8 mouse cellular contexts compared by ENCODE assay signal in the genomic region with DNA sequence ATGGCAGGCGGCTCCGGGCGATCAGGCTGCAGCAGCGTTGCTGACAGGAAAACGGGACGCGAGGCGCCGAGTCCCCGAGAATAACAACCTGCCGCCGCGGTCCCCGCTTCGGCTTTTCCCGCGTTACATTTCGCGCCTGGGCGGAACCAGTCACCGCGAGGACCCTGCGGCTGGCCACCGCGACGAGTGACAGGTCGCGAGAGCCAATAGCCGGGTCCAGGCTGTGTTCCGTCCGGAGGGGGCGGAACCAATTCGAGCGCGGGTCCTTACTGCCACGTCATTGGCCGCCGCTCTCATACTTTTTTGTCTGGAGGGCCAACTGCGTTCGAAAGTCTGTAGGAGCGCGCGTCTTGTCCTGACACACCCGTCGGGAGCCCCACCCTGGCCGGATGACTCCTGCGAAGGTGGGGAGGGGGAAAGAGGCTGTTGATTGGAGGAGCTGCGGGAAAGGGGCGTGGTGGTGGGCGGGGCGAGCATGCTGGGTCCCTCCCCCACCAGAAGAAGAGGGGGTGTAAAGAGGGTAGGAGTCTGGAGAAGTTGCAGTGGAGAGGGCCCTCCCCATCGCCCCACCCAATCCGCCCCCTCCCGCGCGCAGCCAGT. TPM values are rescaled to one million over a fixed set of nuclear protein-coding genes. Genes with fewer than 3 reads are reported as not detected.
A peak's percentile ranks its signal among the peaks of the same experiment; 100 is the strongest.
DNase-seq lines count a peak whose midpoint lies in the region; ATAC-seq and TF ChIP-seq lines count a peak whose summit lies in the region.

Gene Zfp367 (minus strand): TSS at position 120 of the 600 bp plus-strand sequence.

- H3K9ac ChIP-seq in forebrain, embryonic 12.5 days = peak within 1 kb of the TSS; percentile 86
- peak within 1 kb of the TSS; percentile 74 for H3K9ac ChIP-seq in heart, postnatal 0 days (replicated peaks; ENCODE audit: low read depth, low read length)
- peak within 1 kb of the TSS; percentile 91 for H3K9ac ChIP-seq in liver, embryonic 16.5 days (ENCODE audit: low read depth, low read length)
- H3K9ac ChIP-seq in neural tube, embryonic 13.5 days = peak within 1 kb of the TSS; percentile 79

- no peaks in the 10 kb centered on the region for H3K27me3 ChIP-seq in E14TG2a.4 (ENCODE audit: insufficient read depth, low read length)
- H3K27me3 ChIP-seq in forebrain, embryonic 12.5 days = no peaks in the 10 kb centered on the region
- no peaks in the 10 kb centered on the region for H3K27me3 ChIP-seq in heart, postnatal 0 days (ENCODE audit: control insufficient read depth, insufficient read depth, low read length)
- no peaks in the 10 kb centered on the region for H3K27me3 ChIP-seq in liver, embryonic 16.5 days (ENCODE audit: control insufficient read depth, insufficient read depth, low read depth, low read length)
- no peaks in the 10 kb centered on the region; the same call in 1 of the 2 replicates for H3K27me3 ChIP-seq in neural tube, embryonic 13.5 days
- no peaks in the 10 kb centered on the region for H3K27me3 ChIP-seq in testis, adult 2 months (ENCODE audit: control insufficient read depth, insufficient read depth, low read length)

- H3K4me3 ChIP-seq in E14TG2a.4 (replicated peaks; ENCODE audit: low read length) = peak within 1 kb of the TSS; percentile 99
- H3K4me3 ChIP-seq in forebrain, embryonic 12.5 days (replicated peaks) = peak within 1 kb of the TSS; percentile 95
- H3K4me3 ChIP-seq in heart, postnatal 0 days (ENCODE audit: low read depth, low read length) = peak within 1 kb of the TSS; percentile 92
- H3K4me3 ChIP-seq in liver, embryonic 16.5 days (ENCODE audit: low read depth, low read length) = peak within 1 kb of the TSS; percentile 96
- peak within 1 kb of the TSS; percentile 81 for H3K4me3 ChIP-seq in neural tube, embryonic 13.5 days
- H3K4me3 ChIP-seq in testis, adult 2 months (ENCODE audit: control insufficient read depth, low read depth, low read length) = peak within 1 kb of the TSS; percentile 99

- under 1% methylated on average over 52 of the region's 56 CpGs for WGBS in forebrain, embryonic 12.5 days
- WGBS in heart, postnatal 0 days = 0% methylated on average over 53 of the region's 56 CpGs
- WGBS in liver, embryonic 16.5 days (ENCODE audit: insufficient replicate concordance) = under 1% methylated on average over 56 of the region's 56 CpGs
- under 1% methylated on average over 56 of the region's 56 CpGs for WGBS in neural tube, embryonic 13.5 days

- H3K27ac ChIP-seq in forebrain, embryonic 12.5 days = peak within 1 kb of the TSS; percentile 94
- peak within 1 kb of the TSS; percentile 92 for H3K27ac ChIP-seq in heart, postnatal 0 days (ENCODE audit: low read depth)
- H3K27ac ChIP-seq in liver, embryonic 16.5 days (ENCODE audit: low read length) = peak within 1 kb of the TSS; percentile 97
- H3K27ac ChIP-seq in neural tube, embryonic 13.5 days (replicated peaks) = peak within 1 kb of the TSS; percentile 73
- H3K27ac ChIP-seq in testis, adult 2 months (ENCODE audit: control insufficient read depth, insufficient read depth, low read depth, low read length) = peak within 1 kb of the TSS; percentile 96

- no peak; the same call in 1 of the 2 replicates for TF ChIP-seq EP300 in heart, postnatal 0 days (IDR thresholded peaks at IDR 0.05; ENCODE audit: low read depth)

- no peaks in the 10 kb centered on the region for H3K9me3 ChIP-seq in E14TG2a.4 (ENCODE audit: low read length)
- H3K9me3 ChIP-seq in forebrain, embryonic 12.5 days = no peaks in the 10 kb centered on the region
- H3K9me3 ChIP-seq in heart, postnatal 0 days (replicated peaks; ENCODE audit: control insufficient read depth, low read length) = no peaks in the 10 kb centered on the region
- no peaks in the 10 kb centered on the region for H3K9me3 ChIP-seq in liver, embryonic 16.5 days (replicated peaks; ENCODE audit: control insufficient read depth, low read length)
- no peaks in the 10 kb centered on the region for H3K9me3 ChIP-seq in neural tube, embryonic 13.5 days

- peak within 1 kb of the TSS; percentile 89 for H3K4me2 ChIP-seq in forebrain, embryonic 12.5 days
- peak within 1 kb of the TSS; percentile 95 for H3K4me2 ChIP-seq in heart, postnatal 0 days (ENCODE audit: low read depth, low read length)
- H3K4me2 ChIP-seq in liver, embryonic 16.5 days (ENCODE audit: low read depth, low read length) = peak within 1 kb of the TSS; percentile 96
- H3K4me2 ChIP-seq in neural tube, embryonic 13.5 days = peak within 1 kb of the TSS; percentile 93

- ATAC-seq in forebrain, embryonic 12.5 days (ENCODE audit: low FRiP score) = peak; percentile 97
- peak; percentile 91 for ATAC-seq in heart, postnatal 0 days (ENCODE audit: insufficient read depth, low read depth)
- peak; percentile 91 for ATAC-seq in liver, embryonic 16.5 days (ENCODE audit: low read depth)
- ATAC-seq in neural tube, embryonic 13.5 days (ENCODE audit: low read depth) = peak; percentile 99

- no peak for TF ChIP-seq CTCF in E14TG2a.4 (conservative IDR thresholded peaks at IDR 0.05; ENCODE audit: low read length)
- TF ChIP-seq CTCF in heart, postnatal 0 days (IDR thresholded peaks at IDR 0.05; ENCODE audit: low read depth) = no peak
- no peak for TF ChIP-seq CTCF in testis, adult 2 months (IDR thresholded peaks at IDR 0.05; ENCODE audit: control insufficient read depth, insufficient read depth, insufficient replicate concordance, low read depth, low read length)

- peaks cover 61% of the 10 kb centered on the region for H3K4me1 ChIP-seq in E14TG2a.4 (replicated peaks; ENCODE audit: low read depth, low read length)
- peaks cover 25% of the 10 kb centered on the region for H3K4me1 ChIP-seq in forebrain, embryonic 12.5 days
- H3K4me1 ChIP-seq in heart, postnatal 0 days (ENCODE audit: control insufficient read depth, insufficient read depth) = peaks cover 36% of the 10 kb centered on the region
- peaks cover 26% of the 10 kb centered on the region for H3K4me1 ChIP-seq in liver, embryonic 16.5 days (ENCODE audit: control insufficient read depth, low read depth, low read length)
- H3K4me1 ChIP-seq in neural tube, embryonic 13.5 days (replicated peaks) = peaks cover 13% of the 10 kb centered on the region
- peaks cover 4% of the 10 kb centered on the region for H3K4me1 ChIP-seq in testis, adult 2 months (ENCODE audit: control insufficient read depth, insufficient read depth, low read length)

- TF ChIP-seq POLR2A in testis, adult 2 months (IDR thresholded peaks at IDR 0.05; ENCODE audit: control insufficient read depth, low read depth, low read length) = no peak

- peaks cover 14% of the 10 kb centered on the region for H3K36me3 ChIP-seq in E14TG2a.4 (ENCODE audit: insufficient read depth, low read length)
- H3K36me3 ChIP-seq in forebrain, embryonic 12.5 days (replicated peaks) = no peaks in the 10 kb centered on the region
- no peaks in the 10 kb centered on the region for H3K36me3 ChIP-seq in heart, postnatal 0 days (replicated peaks; ENCODE audit: control insufficient read depth, insufficient read depth, low read length)
- H3K36me3 ChIP-seq in liver, embryonic 16.5 days (ENCODE audit: control insufficient read depth, insufficient read depth) = no peaks in the 10 kb centered on the region
- no peaks in the 10 kb centered on the region for H3K36me3 ChIP-seq in neural tube, embryonic 13.5 days
- H3K36me3 ChIP-seq in testis, adult 2 months (ENCODE audit: control insufficient read depth, insufficient read depth, low read length) = no peaks in the 10 kb centered on the region

- peak; percentile 97 for DNase-seq in c-Kit-positive CD71-positive TER-119-positive erythroid progenitor cells, embryonic 14.5 days (ENCODE audit: low spot score)
- DNase-seq in heart, postnatal 0 days (ENCODE audit: low spot score) = peak; percentile 99
- peak; percentile 98 to 99 for DNase-seq in kidney, postnatal 4 days

RNA-seq across cellular contexts. Expression of gene Zfp367, which starts in this region (rescaled TPM):
- 27.9 and 29.3 TPM in 2 replicates for polyA plus RNA-seq in forebrain, embryonic 12.5 days (2016; fragmentation: Nextera tagmentation; extraction: Ambion mirVana)
- 35.0 and 35.6 TPM in 2 replicates for total RNA-seq in heart, postnatal 0 days (2014; rRNA removed; ENCODE audit: low replicate concordance)
- 22.7 and 23.8 TPM in 2 replicates for polyA plus RNA-seq in heart, postnatal 0 days (2015; fragmentation: Nextera tagmentation; extraction: Ambion mirVana)
- polyA plus RNA-seq in liver, embryonic 16.5 days (2015; fragmentation: Nextera tagmentation; extraction: Ambion mirVana) = 18.1 and 18.6 TPM in 2 replicates
- 4.6 and 6.0 TPM in 2 replicates for polyA plus RNA-seq in neural tube, embryonic 13.5 days (2015; fragmentation: Nextera tagmentation; extraction: Ambion mirVana)
- polyA plus RNA-seq in testis, adult 2 months (2012; rRNA removed) = 27.3 and 29.3 TPM in 2 replicates

Comparison
In these comparisons a context has a peak if more than half of its experiments do, and no peak if none do; other contexts are left out.
1. Peak in every context shown above with its lines: DNase-seq, ATAC-seq, H3K4me3 ChIP-seq and H3K27ac ChIP-seq.